Mouse (Mus musculus): ENCODE data around the gene Fam189a1.

Gene Fam189a1

DNA sequence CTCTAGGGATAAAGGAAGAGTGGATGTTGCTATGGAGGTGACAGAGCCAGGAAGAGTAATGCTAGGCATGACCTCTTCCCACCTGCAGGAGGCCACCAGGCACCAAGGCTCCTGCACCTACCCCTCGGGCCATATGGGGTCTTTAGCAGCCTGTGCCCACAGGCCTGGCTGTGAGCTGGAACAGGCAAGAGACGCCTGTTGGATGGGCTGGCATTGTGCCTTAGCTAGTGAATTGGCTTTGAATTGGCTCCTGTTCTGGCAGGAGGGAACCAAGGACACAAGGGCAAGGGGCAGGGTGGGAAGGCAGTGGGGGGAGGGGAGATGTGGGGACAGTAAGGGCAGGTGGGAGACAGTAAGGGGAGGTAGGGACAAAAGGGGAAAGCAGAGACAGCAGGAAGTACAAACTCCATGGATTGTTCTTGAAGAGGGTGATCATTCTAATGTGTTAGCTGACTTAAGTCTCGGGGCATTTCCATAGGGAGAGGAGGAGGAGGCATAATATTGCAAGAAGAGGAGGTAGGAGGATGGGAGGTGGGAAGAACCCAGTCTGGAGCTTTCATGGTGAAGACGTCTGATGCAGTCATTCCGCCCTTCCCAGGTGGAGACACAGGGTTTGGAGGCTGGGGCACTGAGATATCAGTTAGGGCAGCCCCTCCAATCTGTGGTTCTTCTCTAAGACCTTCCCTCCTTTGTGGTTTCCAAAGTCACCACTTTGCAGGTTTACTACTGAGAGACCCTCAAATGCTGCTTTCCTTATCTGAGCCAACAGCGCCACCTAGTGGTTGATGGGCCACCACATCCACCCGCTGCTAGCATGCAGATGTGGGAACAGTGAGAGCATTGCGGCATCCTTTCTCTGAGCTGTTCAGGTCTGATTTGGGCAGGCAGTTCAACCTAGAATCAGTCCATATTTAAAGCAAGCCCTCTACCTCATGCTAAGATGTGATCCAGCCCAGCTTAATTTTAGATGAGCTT is 414.8 kb downstream of the Fam189a1 start:
- intact Hi-C loops (cut with DNase I) = loop anchor here (10.0 kb wide), 2 partner anchors 237 to 577 kb away; partner anchors contain the start of gene Apba2

DNA sequence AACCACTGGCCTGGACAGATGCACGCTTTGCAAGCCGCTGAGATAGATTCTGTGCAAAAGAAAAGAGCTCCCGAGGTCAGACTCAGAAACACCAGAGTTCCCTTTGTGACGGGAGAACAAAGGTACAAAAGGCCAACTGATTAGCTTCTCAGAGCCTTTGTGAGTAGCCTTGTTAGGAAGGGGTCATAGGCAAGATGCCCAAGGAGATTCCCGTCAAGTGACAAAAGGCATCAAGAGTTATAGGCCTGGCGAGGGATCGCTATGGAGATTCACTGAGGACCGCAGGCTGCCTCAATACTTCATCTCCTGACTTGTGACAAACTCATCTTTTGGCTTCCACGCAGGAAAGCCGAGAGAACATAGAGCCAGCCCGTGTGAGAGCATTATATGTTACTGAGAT is 417.2 kb downstream of the Fam189a1 start:
- intact Hi-C loops (cut with DNase I) = no loop called here

DNA sequence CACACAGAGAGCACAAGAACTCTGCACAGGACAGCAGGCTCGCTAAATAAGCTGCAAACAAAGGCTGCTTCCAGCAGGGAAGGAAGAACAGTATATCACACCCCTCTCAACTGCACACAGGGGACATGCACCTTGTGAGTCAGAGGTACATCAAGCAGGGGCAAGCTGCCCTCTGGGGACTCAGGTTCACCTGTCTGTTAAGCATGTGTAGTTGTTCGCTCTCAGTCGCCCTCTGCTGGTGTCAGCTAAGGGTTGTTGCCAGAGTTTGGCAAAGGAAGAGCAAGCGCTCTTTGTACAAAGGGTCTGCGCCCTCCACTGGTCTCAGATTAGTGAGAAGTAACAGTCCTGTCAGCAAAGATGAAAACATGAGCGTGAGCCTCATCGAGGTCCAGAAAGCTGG is 426.6 kb downstream of the Fam189a1 start:
- intact Hi-C loops (cut with DNase I) = no loop called here

DNA sequence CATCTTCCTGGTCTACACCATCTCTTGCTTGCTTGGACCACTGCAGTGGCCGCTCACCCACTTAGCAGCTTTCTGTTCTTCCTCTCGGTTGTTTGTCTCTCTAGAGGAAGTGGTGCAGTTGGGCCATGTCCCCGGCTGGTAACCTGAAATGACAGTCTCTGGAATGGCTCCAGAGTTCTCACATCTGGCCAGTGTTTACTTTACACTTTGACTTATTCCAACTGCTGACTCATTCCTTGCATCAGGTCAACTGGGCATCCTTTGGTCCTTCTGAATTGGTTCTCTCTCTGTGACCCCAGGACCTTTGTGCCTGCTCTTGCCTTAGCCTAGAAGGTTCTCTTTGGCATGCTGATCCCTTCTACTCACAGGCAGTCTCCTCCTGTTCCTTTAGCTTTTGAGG is 427.6 kb downstream of the Fam189a1 start:
- intact Hi-C loops (cut with DNase I) = no loop called here

DNA sequence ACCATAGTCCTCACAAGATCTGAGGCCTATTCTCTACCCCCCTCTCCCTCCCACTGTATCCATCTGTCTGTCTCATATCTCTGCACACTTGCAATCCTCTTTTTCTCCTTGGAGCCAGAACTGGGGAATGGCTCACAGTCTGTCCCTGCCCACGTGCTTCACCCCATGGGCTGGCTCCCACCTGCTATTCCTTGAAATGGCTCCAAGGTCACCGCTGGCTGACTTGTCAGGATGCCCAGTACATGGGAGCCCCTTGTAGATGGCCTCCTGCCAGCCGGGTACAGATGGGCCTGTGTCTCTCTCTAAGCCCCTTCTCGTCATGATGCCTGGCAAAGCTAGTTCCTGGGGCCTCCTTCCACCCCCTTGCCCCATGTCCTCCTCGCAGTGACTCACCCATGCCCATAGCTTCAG is 428.2 kb downstream of the Fam189a1 start:
- intact Hi-C loops (cut with DNase I) = no loop called here

GRCm38 (mm10) chr7:64725967-64726695 is 430.2 kb downstream of the Fam189a1 start:
- intact Hi-C loops (cut with DNase I) = no loop called here

DNA sequence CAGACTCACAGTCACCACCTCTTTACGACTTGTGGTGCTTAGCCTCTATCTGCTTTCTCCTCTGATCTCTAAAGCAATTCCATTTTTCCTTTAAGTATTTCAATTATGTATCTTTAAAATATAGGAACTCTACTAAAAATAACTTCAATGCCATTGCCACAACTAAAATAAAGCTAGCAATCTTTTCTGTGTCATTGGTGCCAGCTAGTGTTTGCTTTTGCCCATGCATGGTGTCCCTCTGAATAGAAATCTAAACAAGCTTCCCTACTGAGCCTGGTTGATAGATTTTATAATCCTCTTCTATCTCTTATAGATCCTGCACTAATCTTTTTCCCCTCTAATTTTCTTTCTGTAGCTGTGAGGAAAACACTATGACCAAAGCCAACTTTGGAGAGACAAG is 432.0 kb downstream of the Fam189a1 start:
- intact Hi-C loops (cut with DNase I) = no loop called here

DNA sequence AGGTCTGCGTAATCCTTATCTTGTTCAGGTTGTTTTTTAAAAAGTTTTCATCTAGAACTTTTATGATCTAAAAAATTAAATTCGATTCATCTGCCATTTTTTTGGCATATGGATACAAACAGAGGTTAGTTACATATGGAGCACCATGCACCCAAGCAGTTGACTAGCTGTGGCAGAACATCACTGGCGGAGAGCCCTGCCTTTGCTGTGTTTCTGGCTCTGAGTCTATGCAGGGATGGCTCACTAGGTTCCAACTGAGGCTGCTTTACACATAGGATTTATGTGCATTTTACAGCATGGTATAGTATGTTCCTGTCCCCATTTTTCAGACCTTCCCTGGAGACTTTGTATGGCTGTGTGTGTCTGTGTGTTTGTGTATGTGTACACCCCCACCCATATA is 433.1 kb downstream of the Fam189a1 start:
- intact Hi-C loops (cut with DNase I) = no loop called here

DNA sequence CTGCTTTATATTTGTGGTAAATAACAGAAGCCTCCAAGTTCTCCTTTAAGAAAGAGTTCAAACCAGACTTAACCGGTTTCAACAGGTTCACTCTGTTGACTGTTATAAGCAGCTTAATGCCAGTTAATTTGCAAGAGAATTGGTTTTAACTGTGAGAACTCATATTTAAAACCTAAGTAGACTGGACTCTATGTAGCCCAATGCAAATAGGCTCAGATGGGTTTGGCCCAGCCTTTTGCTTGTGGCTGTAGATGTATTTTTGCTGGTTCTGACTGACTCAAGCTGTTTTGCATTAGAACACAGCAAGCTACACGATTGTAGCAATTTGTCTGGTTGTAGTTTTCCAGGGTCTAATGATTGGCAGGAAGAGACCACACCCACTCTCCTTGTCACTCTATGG is 440.1 kb downstream of the Fam189a1 start:
- intact Hi-C loops (cut with DNase I) = no loop called here

GRCm38 (mm10) chr7:64709520-64710262 is 446.7 kb downstream of the Fam189a1 start:
- intact Hi-C loops (cut with DNase I) = no loop called here

DNA sequence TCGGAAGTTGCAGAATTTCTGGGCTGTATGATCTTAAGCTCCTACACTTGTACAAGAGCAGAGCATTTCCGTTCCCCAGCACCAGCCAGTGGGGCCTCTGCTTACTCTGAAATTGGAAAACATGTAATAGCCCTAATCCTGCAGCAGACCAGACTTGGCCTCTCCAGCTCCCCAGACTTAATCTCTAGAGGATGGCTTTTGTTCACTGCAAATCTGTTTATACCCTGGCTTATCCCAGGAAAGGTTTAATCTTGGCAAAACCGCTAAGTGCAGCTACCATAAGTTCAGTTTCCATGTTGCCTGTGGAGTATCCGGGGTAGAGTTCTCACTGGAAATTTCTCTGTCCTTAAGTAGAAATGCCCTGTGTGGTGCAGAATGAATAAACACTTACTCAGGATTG is 448.2 kb downstream of the Fam189a1 start:
- intact Hi-C loops (cut with DNase I) = no loop called here

Small RNAs within 50 kb of the gene (microRNA-seq; reads per million reads assigned to microRNA genes)
- gene Gm25249 = 0 reads per million in 2 experiments

Measured in adrenal gland (tissue).